10 mouse cellular contexts compared by ENCODE assay signal in genomic region chr2:35496279-35497013, GRCm38 (mm10). TPM values are rescaled to one million over a fixed set of nuclear protein-coding genes. Genes with fewer than 3 reads are reported as not detected.
DNase-seq lines count a peak whose midpoint lies in the region; ATAC-seq and TF ChIP-seq lines count a peak whose summit lies in the region.
"Had no signal": no experiment of that assay in that cellular context is flagged by ENCODE, and none has a peak within 500 bp of the region (broad histone marks: within the 10 kb centered on the region; RNA-seq: fewer than 3 reads in every experiment).

No protein-coding gene starts in this region.

- intact Hi-C loops in left cerebral cortex, postnatal 10 days (cut with DNase I) = no loop called here

- peak; percentile 80 for DNase-seq in kidney, postnatal 0 days (ENCODE audit: low spot score)
- DNase-seq in kidney, adult 8-10 months = no peak
- no peak for DNase-seq in liver, postnatal 0 days
- no peak for DNase-seq in left cerebral cortex, postnatal 10 days (ENCODE audit: extremely low spot score in 1 of 2, low spot score in 2 of 2)
- DNase-seq: left cerebral cortex, postnatal 4 days had no signal

- no peak for ATAC-seq in erythroblast, adult 5-6 weeks (replicated peaks; ENCODE audit: low FRiP score, poor library complexity, severe bottlenecking)
- ATAC-seq in kidney, postnatal 0 days (replicated peaks; ENCODE audit: low FRiP score, low read depth) = no peak
- no peak for ATAC-seq in liver, postnatal 0 days
- no peak for ATAC-seq in forebrain, embryonic 16.5 days

- H3K4me1 ChIP-seq in erythroblast, embryonic 14.5 days (ENCODE audit: control insufficient read depth) = peaks cover 66% of the 10 kb centered on the region
- peaks cover 12% of the 10 kb centered on the region; the same call in 1 of the 2 replicates for H3K4me1 ChIP-seq in kidney, postnatal 0 days (replicated peaks; ENCODE audit: insufficient read depth, low read length)
- peaks cover 27% of the 10 kb centered on the region for H3K4me1 ChIP-seq in bone marrow, adult 2 months (ENCODE audit: control insufficient read depth, insufficient read depth, low read length)
- H3K4me1 ChIP-seq in liver, postnatal 0 days (ENCODE audit: insufficient read depth) = peaks cover 45% of the 10 kb centered on the region
- no peaks in the 10 kb centered on the region for H3K4me1 ChIP-seq in forebrain, embryonic 16.5 days (replicated peaks; ENCODE audit: control insufficient read depth, insufficient read depth, low read length)
- H3K4me1 ChIP-seq: midbrain, embryonic 12.5 days had no signal

- peak overlapping the region; percentile 48 for H3K4me3 ChIP-seq in erythroblast, embryonic 14.5 days (replicated peaks)
- no peak overlapping the region for H3K4me3 ChIP-seq in kidney, postnatal 0 days (replicated peaks; ENCODE audit: low read depth, low read length)
- H3K4me3 ChIP-seq in bone marrow, adult 2 months (replicated peaks; ENCODE audit: control insufficient read depth, low read depth, low read length) = no peak overlapping the region
- no peak overlapping the region for H3K4me3 ChIP-seq in liver, postnatal 0 days (ENCODE audit: low read depth, low read length)
- H3K4me3 ChIP-seq in forebrain, embryonic 16.5 days (replicated peaks; ENCODE audit: low read length) = no peak overlapping the region
- H3K4me3 ChIP-seq: midbrain, embryonic 12.5 days had no signal

- H3K27ac ChIP-seq in kidney, postnatal 0 days = peak overlapping the region; percentile 62
- H3K27ac ChIP-seq in bone marrow, adult 2 months (ENCODE audit: control insufficient read depth, insufficient read depth, low read depth, low read length, poor library complexity) = peak overlapping the region; percentile 84
- H3K27ac ChIP-seq in liver, postnatal 0 days (ENCODE audit: low read depth) = peak overlapping the region; percentile 92
- no peak overlapping the region for H3K27ac ChIP-seq in forebrain, embryonic 16.5 days (ENCODE audit: low read length)
- H3K27ac ChIP-seq: midbrain, embryonic 12.5 days had no signal

- no peak for TF ChIP-seq POLR2A in bone marrow, adult 2 months (IDR thresholded peaks at IDR 0.05; ENCODE audit: borderline replicate concordance, control insufficient read depth, low read depth, low read length)

- 22% methylated on average over 5 of the region's 5 CpGs for WGBS in kidney, postnatal 0 days
- 10% methylated on average over 5 of the region's 5 CpGs for WGBS in bone marrow, adult 2 months
- 40% methylated on average over 5 of the region's 5 CpGs for WGBS in liver, postnatal 0 days (ENCODE audit: insufficient replicate concordance)
- 83% methylated on average over 5 of the region's 5 CpGs for WGBS in forebrain, embryonic 16.5 days

- H3K9me3 ChIP-seq in erythroblast, embryonic 14.5 days (ENCODE audit: control insufficient read depth, low read length) = peaks cover 8% of the 10 kb centered on the region
- no peaks in the 10 kb centered on the region for H3K9me3 ChIP-seq in kidney, postnatal 0 days (replicated peaks; ENCODE audit: low read length)
- H3K9me3 ChIP-seq in liver, postnatal 0 days (ENCODE audit: low read length) = peaks cover 4% of the 10 kb centered on the region; the same call in 1 of the 2 replicates
- H3K9me3 ChIP-seq in forebrain, embryonic 16.5 days (ENCODE audit: control insufficient read depth, low read length) = no peaks in the 10 kb centered on the region
- H3K9me3 ChIP-seq: midbrain, embryonic 12.5 days had no signal

- H3K27me3 ChIP-seq in erythroblast, embryonic 14.5 days (ENCODE audit: control insufficient read depth) = peaks cover 2% of the 10 kb centered on the region
- no peaks in the 10 kb centered on the region for H3K27me3 ChIP-seq in kidney, postnatal 0 days (ENCODE audit: insufficient read depth, low read length)
- no peaks in the 10 kb centered on the region for H3K27me3 ChIP-seq in liver, postnatal 0 days (ENCODE audit: insufficient read depth, low read length)
- H3K27me3 ChIP-seq in forebrain, embryonic 16.5 days (replicated peaks; ENCODE audit: control insufficient read depth, insufficient read depth, low read length) = no peaks in the 10 kb centered on the region
- H3K27me3 ChIP-seq: midbrain, embryonic 12.5 days had no signal

- H3K36me3 ChIP-seq in erythroblast, embryonic 14.5 days (ENCODE audit: control insufficient read depth) = peaks cover 19% of the 10 kb centered on the region
- H3K36me3 ChIP-seq in kidney, postnatal 0 days (ENCODE audit: insufficient read depth, low read length) = no peaks in the 10 kb centered on the region
- H3K36me3 ChIP-seq in liver, postnatal 0 days (replicated peaks; ENCODE audit: insufficient read depth, low read length) = no peaks in the 10 kb centered on the region
- no peaks in the 10 kb centered on the region for H3K36me3 ChIP-seq in forebrain, embryonic 16.5 days (ENCODE audit: control insufficient read depth, insufficient read depth)
- H3K36me3 ChIP-seq: midbrain, embryonic 12.5 days had no signal

- TF ChIP-seq CTCF in kidney, postnatal 0 days (IDR thresholded peaks at IDR 0.05; ENCODE audit: low read depth) = no peak
- TF ChIP-seq CTCF in bone marrow, adult 2 months (IDR thresholded peaks at IDR 0.05; ENCODE audit: control insufficient read depth, insufficient read depth, low read length) = no peak
- no peak for TF ChIP-seq CTCF in liver, postnatal 0 days (IDR thresholded peaks at IDR 0.05; ENCODE audit: low read depth)

- H3K9ac ChIP-seq in kidney, postnatal 0 days (ENCODE audit: low read depth, low read length) = no peak overlapping the region
- peak overlapping the region; percentile 21 for H3K9ac ChIP-seq in liver, postnatal 0 days (replicated peaks)
- H3K9ac ChIP-seq in forebrain, embryonic 16.5 days (replicated peaks; ENCODE audit: low read depth, low read length) = no peak overlapping the region
- H3K9ac ChIP-seq: midbrain, embryonic 12.5 days had no signal

- TF ChIP-seq EP300 in liver, postnatal 0 days (IDR thresholded peaks at IDR 0.05; ENCODE audit: low read depth) = no peak

- no peak overlapping the region for H3K4me2 ChIP-seq in kidney, postnatal 0 days (ENCODE audit: low read length)
- peak overlapping the region; percentile 53 for H3K4me2 ChIP-seq in liver, postnatal 0 days (ENCODE audit: low read depth, low read length)
- no peak overlapping the region for H3K4me2 ChIP-seq in forebrain, embryonic 16.5 days (ENCODE audit: low read length)
- H3K4me2 ChIP-seq: midbrain, embryonic 12.5 days had no signal

RNA-seq across cellular contexts. Expression of gene Ggta1, which starts 33.4 kb away (rescaled TPM):
- polyA plus RNA-seq in erythroblast, embryonic 14.5 days (2012) = 0.08 and 0.18 TPM in 2 replicates
- total RNA-seq in erythroblast, adult 5-6 weeks (2015; ENCODE audit: low replicate concordance) = 7.9 and 9.8 TPM in 2 replicates
- total RNA-seq in erythroblast, adult 5-6 weeks (2017; ENCODE audit: low replicate concordance) = 18.4 and 20.8 TPM in 2 replicates
- 16.2 and 16.5 TPM in 2 replicates for polyA plus RNA-seq in kidney, postnatal 0 days (2015; fragmentation: Nextera tagmentation; extraction: Ambion mirVana)
- 7.3 and 16.2 TPM in 2 replicates for polyA plus RNA-seq in bone marrow, adult 2 months (2011; ENCODE audit: insufficient read depth, insufficient read length, low replicate concordance, missing spikeins)
- polyA plus RNA-seq in liver, postnatal 0 days (2015; fragmentation: Nextera tagmentation; extraction: Ambion mirVana) = 5.2 and 6.2 TPM in 2 replicates
- total RNA-seq in left cerebral cortex, postnatal 10 days (2021) = 1 to 10 TPM; 3.7 to 4.2 TPM
- polyA plus RNA-seq in forebrain, embryonic 16.5 days (2015; fragmentation: Nextera tagmentation; extraction: Ambion mirVana) = 4.1 and 6.5 TPM in 2 replicates
